Mouse (Mus musculus) E14TG2a.4 (cell line): Measurements from ENCODE around the gene Rpp14.

ENCODE experiments used
- H3K27me3 ChIP-seq: 2 replicates; pipeline ENCODE4 v1.6.1; 2014; ENCODE audit warnings: low read length, control low read depth; ENCODE audit not compliant: insufficient read depth
- H3K36me3 ChIP-seq: 2 replicates; pipeline ENCODE4 v1.6.1; 2014; ENCODE audit warnings: low read length, control low read depth; ENCODE audit not compliant: insufficient read depth
- H3K4me1 ChIP-seq: replicated peaks from 2 replicates; pipeline ENCODE4 v1.6.1; 2014; ENCODE audit warnings: low read depth, low read length, control low read depth
- H3K4me3 ChIP-seq: replicated peaks from 2 replicates; pipeline ENCODE4 v1.5.1; 2014; ENCODE audit warnings: mild to moderate bottlenecking, low read length
- H3K9me3 ChIP-seq: 2 replicates; pipeline ENCODE4 v1.6.1; 2014; ENCODE audit warnings: low read length, control low read depth
- CTCF ChIP-seq: conservative IDR thresholded peaks from 2 replicates; pipeline ENCODE4 v1.5.1; 2014; ENCODE audit warnings: low read length
- NANOG ChIP-seq: IDR thresholded peaks from 2 replicates; pipeline ENCODE4 v1.6.1; 2014; ENCODE audit warnings: borderline replicate concordance, low read length, mixed read lengths
- POU5F1 ChIP-seq: IDR thresholded peaks from 2 replicates; pipeline ENCODE4 v1.6.1; 2014; ENCODE audit warnings: low read length, borderline replicate concordance

Gene Rpp14

DNA sequence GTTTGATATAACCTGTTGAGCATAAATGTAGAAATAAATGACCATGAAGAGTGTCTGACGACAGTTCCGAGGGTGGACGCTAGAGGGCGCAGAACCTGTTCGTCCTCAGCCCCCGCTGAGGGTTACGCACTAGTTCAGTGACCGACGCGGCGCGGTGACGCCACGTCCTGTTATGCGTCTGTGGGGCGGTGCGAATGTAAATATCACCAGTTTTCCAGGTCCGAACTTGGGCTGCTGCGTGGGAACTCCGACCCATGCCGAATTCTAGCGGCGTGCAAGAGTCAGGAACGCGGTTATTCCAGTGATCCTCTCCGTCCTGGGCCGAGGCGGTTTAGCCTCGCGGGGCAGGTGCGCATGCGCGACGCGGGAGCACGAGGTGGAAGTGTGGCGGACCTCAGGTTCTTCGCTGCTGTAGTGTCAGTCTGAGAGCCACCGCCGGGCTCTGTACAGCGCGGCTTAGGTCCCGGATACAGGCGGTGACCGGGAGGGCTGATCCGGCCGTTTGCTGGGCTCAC, at the start of gene Rpp14:
Rpp14 (plus strand) TSS at position 203 of the 515 bp plus-strand sequence.
- H3K27me3 ChIP-seq = no peaks in the 10 kb centered on the region
- H3K4me1 ChIP-seq = peaks cover 24% of the 10 kb centered on the region
- H3K36me3 ChIP-seq = peaks cover 32% of the 10 kb centered on the region
- peak within 1 kb of the TSS; percentile 94 for H3K4me3 ChIP-seq
- TF ChIP-seq CTCF (peak; percentile 75), POU5F1 (no peak)
- peaks cover 5% of the 10 kb centered on the region; the same call in 1 of the 2 replicates for H3K9me3 ChIP-seq

DNA sequence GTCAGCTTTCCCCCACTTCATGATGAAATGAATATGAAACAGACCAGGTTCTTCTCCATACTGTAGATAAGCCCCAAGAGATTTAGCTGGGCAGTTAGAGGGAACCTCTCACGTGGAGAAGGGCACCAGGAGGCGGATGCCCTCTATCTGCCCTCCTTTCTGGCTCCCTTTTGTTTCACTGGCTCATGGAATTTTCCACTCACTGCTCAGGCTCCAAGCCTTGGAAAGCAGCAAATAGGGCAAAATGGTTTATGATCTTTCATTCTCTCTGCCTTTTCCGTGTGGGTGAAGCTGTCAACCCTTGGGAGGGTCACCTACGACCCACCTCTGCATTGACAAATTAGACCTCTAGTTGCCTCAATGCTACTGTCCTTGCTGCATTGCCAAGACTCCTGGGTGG, 49.6 kb upstream of the Rpp14 start:
- H3K27me3 ChIP-seq = no peaks in the 10 kb centered on the region
- H3K4me1 ChIP-seq = peaks cover 5% of the 10 kb centered on the region; the same call in 1 of the 2 replicates
- no peaks in the 10 kb centered on the region for H3K36me3 ChIP-seq
- H3K9me3 ChIP-seq = no peaks in the 10 kb centered on the region
- no peak overlapping the region for H3K4me3 ChIP-seq
- TF ChIP-seq CTCF = no peak
- TF ChIP-seq POU5F1 = no peak
- no peak for TF ChIP-seq NANOG

DNA sequence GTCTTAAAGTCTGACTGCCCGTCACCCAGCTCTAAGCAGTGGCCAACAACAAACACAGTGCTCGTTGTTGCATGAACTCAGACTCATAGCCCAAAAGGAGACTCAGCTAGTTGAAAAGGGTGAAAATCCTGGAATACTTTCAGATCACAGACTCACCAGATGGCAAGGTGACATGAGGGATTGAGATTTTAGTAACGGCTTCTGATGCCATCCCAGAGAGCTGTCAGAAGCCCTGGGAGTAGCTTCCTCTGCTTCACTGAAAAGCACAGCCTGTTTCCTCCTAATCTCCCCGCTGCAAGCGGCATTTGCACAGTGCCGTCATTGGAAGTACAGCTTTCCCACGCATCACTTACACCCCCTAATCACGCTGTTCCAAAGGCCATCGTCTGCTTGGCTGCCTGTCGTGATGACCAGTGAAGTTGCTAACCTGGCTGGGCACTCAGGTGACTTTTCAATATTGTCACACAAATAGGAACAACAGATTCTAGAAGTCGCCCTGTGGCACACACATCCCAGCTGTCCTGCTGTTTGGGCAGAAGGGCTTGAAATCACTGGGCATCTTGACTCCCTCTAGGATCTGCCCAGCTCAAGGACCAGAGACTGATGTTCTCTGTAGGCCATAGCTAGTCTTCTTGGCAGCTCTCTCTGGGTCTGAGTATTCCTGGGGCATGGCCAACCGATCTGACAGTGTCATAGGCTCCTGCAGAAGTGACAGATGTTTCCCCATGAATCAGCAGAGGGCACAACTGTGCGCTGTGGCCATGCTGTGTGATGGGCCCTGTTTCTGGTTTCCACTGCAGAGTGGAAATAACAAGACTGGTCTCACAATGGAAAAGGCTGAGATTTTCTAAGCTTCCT, 47.9 kb upstream of the Rpp14 start:
- Histone ChIP-seq H3K9me3 (no peaks in the 10 kb centered on the region), H3K36me3 (no peaks in the 10 kb centered on the region), H3K27me3 (no peaks in the 10 kb centered on the region), H3K4me1 (peaks cover 8% of the 10 kb centered on the region; the same call in 1 of the 2 replicates), H3K4me3 (no peak overlapping the region)
- TF ChIP-seq POU5F1 (no peak), NANOG (no peak), CTCF (no peak)

DNA sequence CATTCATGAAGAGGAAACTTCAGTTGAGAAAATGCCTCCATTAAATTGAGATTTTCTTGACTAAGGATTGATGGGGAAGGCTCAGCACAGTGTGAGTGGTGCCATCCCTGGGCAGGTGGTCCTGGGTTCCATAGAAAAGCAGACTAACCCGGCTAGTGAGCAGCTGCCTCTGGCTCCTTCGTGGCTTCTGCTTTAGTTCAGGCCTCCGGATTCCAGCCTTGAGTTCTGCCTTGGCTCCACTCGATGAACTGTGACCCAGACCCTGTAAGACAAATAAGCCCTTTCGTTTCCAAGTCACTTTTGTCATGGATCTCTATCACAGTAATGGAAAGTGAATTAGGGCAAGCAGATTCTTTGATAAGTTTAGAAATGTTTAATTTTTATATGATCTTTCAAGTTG, 45.6 kb upstream of the Rpp14 start:
- Histone ChIP-seq H3K4me1 (0 out of 2 replicates have a peak, but pooled peaks cover 4% of the 10 kb centered on the region), H3K9me3 (no peaks in the 10 kb centered on the region), H3K4me3 (no peak overlapping the region), H3K36me3 (no peaks in the 10 kb centered on the region), H3K27me3 (no peaks in the 10 kb centered on the region)
- TF ChIP-seq CTCF = no peak
- no peak for TF ChIP-seq NANOG
- TF ChIP-seq POU5F1 = no peak

DNA sequence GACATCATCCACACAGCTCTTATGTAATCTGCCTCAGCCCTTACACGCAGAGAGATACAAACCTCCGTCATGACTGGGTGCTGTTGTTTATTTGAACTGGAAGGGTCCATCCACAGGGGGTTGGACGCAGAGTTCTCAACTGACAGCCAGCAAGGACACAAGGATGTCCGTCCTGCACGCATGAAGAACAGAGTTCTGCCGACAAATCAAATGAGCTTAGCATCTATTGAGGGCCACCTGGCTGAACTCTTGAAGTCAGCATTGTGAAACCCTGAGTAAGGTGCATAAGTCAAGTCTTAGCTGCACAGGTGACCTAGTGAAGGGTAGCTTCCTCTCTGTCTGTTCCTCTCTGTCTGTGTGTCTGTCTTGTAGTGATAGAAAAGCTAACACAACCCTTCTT, 44.2 kb upstream of the Rpp14 start:
- Histone ChIP-seq H3K27me3 (no peaks in the 10 kb centered on the region), H3K36me3 (no peaks in the 10 kb centered on the region), H3K4me1 (peaks cover 10% of the 10 kb centered on the region), H3K4me3 (no peak overlapping the region), H3K9me3 (no peaks in the 10 kb centered on the region)
- TF ChIP-seq POU5F1 (no peak), CTCF (no peak), NANOG (no peak)

DNA sequence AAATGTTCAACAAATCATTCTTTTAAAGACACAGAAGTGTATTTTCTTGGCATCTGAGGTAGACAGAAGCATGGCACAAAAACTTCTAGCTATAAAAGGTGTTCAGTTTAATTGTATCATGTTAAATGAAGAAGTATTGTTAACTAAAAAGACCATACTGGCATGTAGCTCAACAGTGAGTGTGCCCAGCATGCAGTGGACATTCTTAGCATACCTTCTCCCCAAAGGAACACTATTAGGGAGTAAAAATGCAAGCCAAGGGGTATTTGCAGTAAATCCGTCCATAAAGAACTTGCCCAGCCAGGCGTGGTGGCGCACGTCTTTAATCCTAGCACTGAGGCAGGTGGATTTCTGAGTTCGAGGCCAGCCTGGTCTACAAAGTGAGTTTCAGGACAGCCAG, 43.8 kb upstream of the Rpp14 start:
- TF ChIP-seq CTCF (no peak), POU5F1 (no peak), NANOG (no peak)
- H3K27me3 ChIP-seq = no peaks in the 10 kb centered on the region
- no peaks in the 10 kb centered on the region for H3K9me3 ChIP-seq
- no peaks in the 10 kb centered on the region for H3K36me3 ChIP-seq
- H3K4me1 ChIP-seq = peaks cover 13% of the 10 kb centered on the region
- H3K4me3 ChIP-seq = no peak overlapping the region

DNA sequence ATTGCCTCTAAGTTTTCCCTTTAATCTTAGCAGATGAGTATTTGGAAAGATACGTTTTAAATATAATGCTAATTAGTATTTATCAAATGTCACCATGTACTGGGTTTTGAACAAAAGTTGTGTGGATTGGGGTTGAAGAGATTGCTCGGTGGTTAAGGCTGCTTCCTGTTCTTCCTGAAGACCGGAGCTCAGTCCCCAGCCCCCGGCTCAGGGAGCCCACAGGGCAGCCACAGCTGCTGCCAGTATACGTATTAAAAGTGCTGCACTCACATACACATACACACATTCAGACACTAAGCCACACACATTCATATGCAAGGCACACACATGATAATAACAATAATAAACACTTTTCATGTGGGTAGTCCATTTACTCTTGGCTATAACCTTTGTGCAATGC, 42.0 kb upstream of the Rpp14 start:
- no peaks in the 10 kb centered on the region for H3K27me3 ChIP-seq
- no peaks in the 10 kb centered on the region for H3K36me3 ChIP-seq
- peaks cover 13% of the 10 kb centered on the region for H3K4me1 ChIP-seq
- TF ChIP-seq POU5F1 = no peak
- TF ChIP-seq CTCF = no peak
- no peak for TF ChIP-seq NANOG
- no peaks in the 10 kb centered on the region for H3K9me3 ChIP-seq
- H3K4me3 ChIP-seq = no peak overlapping the region

DNA sequence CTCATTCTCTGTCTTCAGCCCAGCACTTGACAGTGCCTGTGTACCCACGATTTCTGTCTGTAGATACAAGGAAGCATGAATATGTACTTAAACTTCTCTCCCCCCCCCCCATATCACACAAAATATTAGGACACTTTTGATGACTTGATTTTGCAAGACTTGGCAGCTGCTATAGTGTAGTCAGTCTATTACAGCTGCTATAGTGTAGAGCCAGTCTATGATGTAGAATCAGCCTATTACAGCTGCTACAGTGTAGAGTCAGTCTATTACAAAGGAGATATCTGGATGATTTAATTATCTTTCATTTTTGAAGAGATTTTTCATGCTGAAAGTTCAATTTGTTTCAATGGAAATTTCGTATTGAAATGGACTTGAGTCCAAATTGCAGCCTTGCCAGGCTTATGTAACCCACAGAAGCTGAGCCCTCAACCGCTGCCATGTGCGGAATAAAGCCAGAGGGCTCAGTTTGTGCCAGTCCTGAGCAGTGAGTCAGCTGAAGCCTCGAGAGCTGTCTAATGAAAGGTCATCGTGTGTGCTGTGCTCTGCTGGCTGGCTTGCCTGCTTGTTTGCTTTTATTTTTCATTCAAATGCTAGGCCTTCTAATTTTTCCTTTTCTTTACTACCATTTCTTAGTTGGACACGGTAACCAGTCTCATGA, 41.2 kb upstream of the Rpp14 start:
- TF ChIP-seq POU5F1 (no peak), CTCF (no peak), NANOG (no peak)
- Histone ChIP-seq H3K9me3 (no peaks in the 10 kb centered on the region), H3K4me3 (no peak overlapping the region), H3K36me3 (no peaks in the 10 kb centered on the region), H3K4me1 (peaks cover 13% of the 10 kb centered on the region), H3K27me3 (no peaks in the 10 kb centered on the region)
